Mouse (Mus musculus) CH12.LX (cell line): ENCODE results near the gene Polr3gl. TPM values are rescaled to one million over a fixed set of nuclear protein-coding genes. Genes with fewer than 3 reads are reported as not detected.

Source experiments
- DNase-seq: peaks from one replicate; pipeline ENCODE4 v3.0.0-alpha.2; 2013; ENCODE audit errors: extremely low read depth
- H3K27ac ChIP-seq: 2 replicates; pipeline ENCODE4 v1.5.1; 2012; ENCODE audit warnings: low read depth, mild to moderate bottlenecking, control low read depth, moderate library complexity; ENCODE audit not compliant: insufficient read depth
- H3K27me3 ChIP-seq: replicated peaks from 2 replicates; pipeline ENCODE3; 2012; ENCODE audit warnings: inconsistent platforms
- H3K36me3 ChIP-seq, 2 experiments: replicated peaks in 1 of 2; 2 replicates each; pipeline versions ENCODE3 to v1.6.1; 2012; ENCODE audit warnings: inconsistent platforms in 1 of 2, low read length in 1 of 2, mild to moderate bottlenecking in 1 of 2, mixed read lengths in 1 of 2, moderate library complexity in 1 of 2; ENCODE audit not compliant: control insufficient read depth in 1 of 2, insufficient read depth in 1 of 2
- H3K4me1 ChIP-seq, 2 experiments: 2 replicates each; pipeline ENCODE4 v1.6.1; 2012; ENCODE audit warnings: inconsistent platforms in 1 of 2, moderate library complexity in 1 of 2; ENCODE audit not compliant: insufficient read depth in 2 of 2, control insufficient read depth in 1 of 2
- H3K4me2 ChIP-seq: 2 replicates; pipeline ENCODE4 v1.6.1; 2012; ENCODE audit warnings: low read depth, mild to moderate bottlenecking, control low read depth; ENCODE audit not compliant: poor library complexity, insufficient read depth, severe bottlenecking
- H3K4me3 ChIP-seq, 3 experiments: fragments of 150-350 bp in 1 of 3; sonication (generic) in 1 of 3; replicated peaks in 1 of 3; 2 replicates each; pipeline versions ENCODE3 to v1.5.1; 2011 to 2012; ENCODE audit warnings: low read depth in 2 of 3, low read length in 2 of 3, mild to moderate bottlenecking in 2 of 3, moderate library complexity in 2 of 3, control low read depth in 1 of 3, improper control_type of control experiment in 1 of 3, inconsistent platforms in 1 of 3, mixed read lengths in 1 of 3; ENCODE audit not compliant: poor library complexity in 1 of 3
- H3K79me2 ChIP-seq: replicated peaks from 2 replicates; pipeline ENCODE4 v1.6.1; 2012; ENCODE audit warnings: mild to moderate bottlenecking, moderate library complexity; ENCODE audit not compliant: control insufficient read depth, poor library complexity, insufficient read depth, severe bottlenecking; ENCODE audit errors: extremely low read depth
- H3K9ac ChIP-seq: 2 replicates; pipeline ENCODE4 v1.6.1; 2012; ENCODE audit warnings: low read depth, mild to moderate bottlenecking, control low read depth, moderate library complexity; ENCODE audit not compliant: insufficient read depth
- H3K9me3 ChIP-seq: replicated peaks from 2 replicates; pipeline ENCODE3; 2012; ENCODE audit warnings: low read length, inconsistent platforms, mixed read lengths
- BHLHE40 ChIP-seq: IDR thresholded peaks from 2 replicates; pipeline ENCODE4 v1.6.1; 2011; ENCODE audit warnings: mild to moderate bottlenecking, low read depth, low read length, improper control_type of control experiment
- CHD2 ChIP-seq: IDR thresholded peaks from 2 replicates; pipeline ENCODE4 v1.6.1; 2011; ENCODE audit warnings: low read length, improper control_type of control experiment
- CTCF ChIP-seq, 2 experiments: IDR thresholded peaks in 1 of 2; conservative IDR thresholded peaks in 1 of 2; 2 replicates each; pipeline ENCODE4 v1.5.1; 2011 to 2012; ENCODE audit warnings: low read depth in 2 of 2, low read length in 2 of 2, improper control_type of control experiment in 1 of 2, inconsistent platforms in 1 of 2, mild to moderate bottlenecking in 1 of 2, moderate library complexity in 1 of 2
- ETS1 ChIP-seq: conservative IDR thresholded peaks from 2 replicates; pipeline ENCODE4 v1.6.1; 2012; ENCODE audit warnings: low read depth, mild to moderate bottlenecking, inconsistent platforms, low read length, improper control_type of control experiment, moderate library complexity
- JUND ChIP-seq: conservative IDR thresholded peaks from 2 replicates; pipeline ENCODE4 v1.6.1; 2011; ENCODE audit warnings: low read depth, low read length, improper control_type of control experiment
- MAX ChIP-seq: IDR thresholded peaks from 2 replicates; pipeline ENCODE4 v1.6.1; 2011; ENCODE audit warnings: low read length, improper control_type of control experiment
- RAD21 ChIP-seq: IDR thresholded peaks from 2 replicates; pipeline ENCODE4 v1.6.1; 2011; ENCODE audit warnings: low read depth, mild to moderate bottlenecking, low read length, improper control_type of control experiment, moderate library complexity
- SMC3 ChIP-seq: IDR thresholded peaks from 2 replicates; pipeline ENCODE4 v1.6.1; 2011; ENCODE audit warnings: low read depth, low read length, improper control_type of control experiment
- USF2 ChIP-seq: conservative IDR thresholded peaks from 2 replicates; pipeline ENCODE4 v1.6.1; 2011; ENCODE audit warnings: low read depth, low read length, improper control_type of control experiment
- ZC3H11A ChIP-seq: IDR thresholded peaks from 2 replicates; pipeline ENCODE4 v1.6.1; 2012; ENCODE audit warnings: low read depth, mild to moderate bottlenecking, inconsistent platforms, low read length, improper control_type of control experiment
- ZKSCAN1 ChIP-seq: IDR thresholded peaks from 2 replicates; pipeline ENCODE4 v1.6.1; 2012; ENCODE audit warnings: low read depth, inconsistent platforms, low read length, improper control_type of control experiment, borderline replicate concordance
- ZMIZ1 ChIP-seq: IDR thresholded peaks from 2 replicates; pipeline ENCODE4 v1.6.1; 2012; ENCODE audit warnings: low read depth, mild to moderate bottlenecking, inconsistent platforms, low read length, improper control_type of control experiment
- dilution Hi-C: fragments of 300-500 bp; cut with MboI; formaldehyde crosslinking; loops from 2 replicates; pipeline ENCODE4 v1.14.3; 2020; ENCODE audit warnings: low sequenced_read_pairs; ENCODE audit not compliant: extremely low pct_unique_long_range_greater_than_20kb, extremely low pct_ligation_motif_present
- in situ Hi-C: fragments of 300-500 bp; cut with MboI; formaldehyde crosslinking; loops from 3 replicates; pipeline ENCODE4 v1.14.3; 2019; ENCODE audit warnings: low sequenced_read_pairs, low pct_ligation_motif_present, low pct_unique_long_range_greater_than_20kb, mixed read lengths
- polyA plus RNA-seq: library from polyadenylated mRNA; unstranded; fragments of >175 nt; gene quantifications from 2 replicates; pipeline ENCODE4 v1.2.1, GENCODE M21; 2012; ENCODE audit warnings: low read depth; ENCODE audit not compliant: insufficient read length
- total RNA-seq, 2 experiments: library from RNA; depleted of rRNA; stranded (reverse); fragments of 300-350 nt in 1 of 2; fragments of >200 nt in 1 of 2; gene quantifications; 2 replicates each; pipeline ENCODE4 v1.2.3; 2012 to 2014

Gene Polr3gl
- total and polyA plus RNA-seq, 3 experiments: 13.7 to 18.8 (median 15.7) TPM

GRCm38 (mm10) chr3:96543345-96543744 is 50.6 kb downstream of the Polr3gl start:
- no peaks in the 10 kb centered on the region for H3K9me3 ChIP-seq
- dilution Hi-C loops: no loop called here
- no peak overlapping the region for H3K9ac ChIP-seq
- peaks cover 13% of the 10 kb centered on the region for H3K27me3 ChIP-seq
- no peak for TF ChIP-seq RAD21
- TF ChIP-seq CHD2: no peak
- TF ChIP-seq, all 38 proteins: peak for 0
- in situ Hi-C loops: loop anchor here (5.0 to 25.0 kb wide), 4 partner anchors 39 to 256 kb away; partner anchors contain the start of genes Fcgr1 and Itga10
- Histone ChIP-seq H3K4me2 (no peak overlapping the region), H3K27ac (no peak overlapping the region), H3K79me2 (no peaks in the 10 kb centered on the region), H3K36me3 (no peaks in the 10 kb centered on the region), H3K4me3 (no peak overlapping the region), H3K4me1 (peaks cover 8 to 13% of the 10 kb centered on the region in 2 experiments)
- no peak for DNase-seq

GRCm38 (mm10) chr3:96542554-96542953 is 51.4 kb downstream of the Polr3gl start:
- DNase-seq: no peak
- no peak for TF ChIP-seq USF2
- TF ChIP-seq ZKSCAN1: no peak
- no peak for TF ChIP-seq SMC3
- TF ChIP-seq MAX: no peak
- TF ChIP-seq ETS1: no peak
- no peak for TF ChIP-seq ZMIZ1
- TF ChIP-seq JUND: no peak

DNA sequence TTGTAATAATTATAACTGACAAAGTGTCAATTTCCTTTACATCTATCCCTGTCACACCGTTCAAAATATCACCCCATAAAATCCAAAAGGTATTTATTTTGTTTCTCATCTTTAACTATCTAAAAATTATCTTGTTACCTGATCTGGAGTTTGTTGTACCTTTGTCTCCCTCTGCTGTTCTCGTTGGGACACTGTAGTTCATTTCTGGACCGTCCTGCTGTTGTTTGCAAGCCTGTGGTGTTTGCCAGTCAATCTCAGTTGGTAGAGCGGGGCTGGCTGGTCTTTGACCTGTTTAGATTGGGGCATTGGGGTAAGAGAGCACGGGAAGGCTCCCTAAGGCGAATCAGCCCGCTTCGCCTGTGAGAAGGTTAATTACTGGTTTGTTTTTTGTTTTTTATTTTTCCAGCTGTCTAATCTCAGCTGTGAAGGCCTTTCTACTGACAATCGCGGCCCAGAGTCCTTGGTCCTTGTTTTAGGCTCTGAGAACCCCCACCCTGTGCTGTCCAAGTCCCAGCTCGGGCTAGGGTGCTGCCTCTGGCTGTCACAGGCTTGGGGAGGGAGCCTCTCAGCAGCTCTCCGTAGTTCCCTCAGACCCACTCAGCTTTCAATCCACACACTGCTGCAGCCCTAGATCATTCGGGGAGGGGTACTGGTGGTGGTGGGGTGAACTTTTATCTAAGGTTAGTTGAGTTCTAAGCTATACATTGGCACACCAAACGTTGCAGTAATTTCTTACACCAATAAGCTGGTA is 52.5 kb downstream of the Polr3gl start:
- H3K4me2 ChIP-seq: no peak overlapping the region
- no peaks in the 10 kb centered on the region for H3K36me3 ChIP-seq
- no peak overlapping the region for H3K9ac ChIP-seq
- dilution Hi-C loops: no loop called here
- H3K9me3 ChIP-seq: no peaks in the 10 kb centered on the region
- no peaks in the 10 kb centered on the region for H3K4me1 ChIP-seq
- no peak overlapping the region for H3K27ac ChIP-seq
- TF ChIP-seq CHD2: no peak
- TF ChIP-seq CTCF (conservative IDR thresholded peaks at IDR 0.05 in 1 of 2, IDR thresholded peaks at IDR 0.05 in 1 of 2; ENCODE audit: low read depth in 2 of 2, low read length in 2 of 2): peak in 1 of 2 experiments; percentile 75; a peak in 2 of 4 replicates
- TF ChIP-seq RAD21: peak; percentile 69
- no peak for TF ChIP-seq JUND
- no peak for TF ChIP-seq ZC3H11A
- TF ChIP-seq BHLHE40: no peak
- peak; percentile 58 for TF ChIP-seq SMC3
- no peak overlapping the region for H3K4me3 ChIP-seq
- H3K27me3 ChIP-seq: peaks cover 13% of the 10 kb centered on the region
- DNase-seq: peak; percentile 46
- in situ Hi-C loops: loop anchor here (5.0 to 25.0 kb wide), 4 partner anchors 41 to 254 kb away; partner anchors contain the start of genes Fcgr1 and Itga10
- H3K79me2 ChIP-seq: no peaks in the 10 kb centered on the region

More at GRCm38 (mm10) chr3:96542554-96542953, 51.4 kb downstream of the Polr3gl start:
- Histone ChIP-seq H3K79me2 (no peaks in the 10 kb centered on the region), H3K4me1 (peaks cover 1 to 5% of the 10 kb centered on the region in 2 experiments; a peak in 3 of 4 replicates), H3K4me2 (no peak overlapping the region), H3K4me3 (no peak overlapping the region), H3K36me3 (no peaks in the 10 kb centered on the region), H3K9ac (no peak overlapping the region), H3K9me3 (no peaks in the 10 kb centered on the region), H3K27me3 (peaks cover 13% of the 10 kb centered on the region), H3K27ac (no peak overlapping the region)
- in situ Hi-C loops: loop anchor here (5.0 to 25.0 kb wide), 4 partner anchors 40 to 255 kb away; partner anchors contain the start of genes Fcgr1 and Itga10
- dilution Hi-C loops: no loop called here
